Mouse (Mus musculus) adrenal gland, postnatal 4 days (tissue): ENCODE data around the gene Txnrd2. TPM values are rescaled to one million over a fixed set of nuclear protein-coding genes. Genes with fewer than 3 reads are reported as not detected.
A peak's percentile ranks its signal among the peaks of the same experiment; 100 is the strongest.

ENCODE experiments used
- DNase-seq, 2 experiments: peaks; one replicate each; pipeline ENCODE4 v3.0.0; 2021 to 2022; ENCODE audit warnings: low spot score in 2 of 2, mixed read lengths in 2 of 2
- total RNA-seq, 2 experiments: library from RNA; stranded (reverse); gene quantifications; 2 replicates each; pipeline ENCODE4 v1.2.3; 2021

Gene Txnrd2
- total RNA-seq, 2 experiments from 2014 or later = 60.2 to 67.6 TPM

DNA sequence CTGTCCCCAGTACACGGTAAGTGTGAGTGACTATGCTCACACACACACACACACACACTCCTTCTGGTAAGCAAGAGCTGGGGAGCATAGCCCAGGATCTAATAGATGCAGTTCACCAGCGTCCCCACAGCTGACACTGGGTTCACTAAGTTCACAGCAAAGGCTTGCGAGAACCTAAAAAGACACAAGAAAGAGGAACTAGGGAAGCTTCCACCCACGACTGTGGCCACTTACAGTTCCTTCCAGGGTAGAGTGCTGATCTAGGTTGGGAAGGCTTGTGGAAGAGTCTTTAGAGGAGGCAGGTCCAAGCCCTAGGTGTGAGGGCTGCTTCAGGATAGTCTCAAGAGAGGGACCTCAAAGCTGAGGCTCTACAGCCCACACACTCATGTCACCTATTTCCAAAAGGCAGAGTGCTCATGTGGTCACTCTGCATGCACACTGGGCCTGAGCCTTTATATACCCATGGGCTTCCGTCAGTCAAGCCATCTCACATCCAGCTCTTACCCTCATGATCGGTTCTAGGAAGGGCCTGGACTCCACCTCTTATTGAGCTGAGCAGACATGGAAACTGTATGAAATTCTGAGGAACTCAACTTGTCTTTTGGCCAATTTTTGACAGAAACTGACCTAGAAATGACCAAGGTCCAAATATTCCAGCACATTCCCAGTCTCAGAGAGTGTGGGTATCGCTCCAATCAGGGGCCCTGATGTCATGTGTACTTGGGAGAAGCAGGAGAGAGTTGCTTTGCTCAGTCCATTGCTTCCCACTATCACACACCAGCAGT is 13.0 kb upstream of the Txnrd2 start:
- no peak for DNase-seq

DNA sequence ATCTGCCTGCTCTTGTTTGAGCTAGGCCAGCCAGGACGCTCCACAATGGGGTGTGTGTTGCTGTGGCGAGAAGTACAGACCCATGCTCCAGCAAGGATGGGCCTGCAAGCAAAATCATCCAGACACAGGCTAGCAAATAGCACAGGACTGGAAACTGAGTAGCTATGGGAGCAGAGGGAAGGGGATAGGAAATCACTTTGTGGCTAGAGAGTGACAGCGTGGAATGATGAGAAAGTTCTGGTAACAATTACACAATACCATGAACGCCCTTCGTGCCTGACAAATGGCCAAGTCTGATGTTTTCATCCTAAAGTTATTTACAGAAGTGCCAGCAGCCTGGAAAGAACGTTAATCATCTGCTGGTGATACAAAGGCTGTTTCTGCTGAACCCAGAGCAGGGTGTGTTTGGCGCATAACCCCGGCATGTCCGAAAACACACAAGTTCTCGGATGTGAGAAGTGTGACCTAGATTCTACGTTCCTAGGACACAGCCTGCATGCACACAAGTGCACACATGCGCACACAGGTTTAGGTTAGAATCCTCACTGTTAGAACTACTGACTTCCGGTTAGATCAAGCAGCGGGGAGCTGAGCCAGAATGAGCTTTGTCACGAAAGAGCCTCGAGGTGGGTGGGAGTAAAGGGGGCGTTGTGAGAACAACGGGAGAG is 10.0 kb upstream of the Txnrd2 start:
- DNase-seq = no peak

DNA sequence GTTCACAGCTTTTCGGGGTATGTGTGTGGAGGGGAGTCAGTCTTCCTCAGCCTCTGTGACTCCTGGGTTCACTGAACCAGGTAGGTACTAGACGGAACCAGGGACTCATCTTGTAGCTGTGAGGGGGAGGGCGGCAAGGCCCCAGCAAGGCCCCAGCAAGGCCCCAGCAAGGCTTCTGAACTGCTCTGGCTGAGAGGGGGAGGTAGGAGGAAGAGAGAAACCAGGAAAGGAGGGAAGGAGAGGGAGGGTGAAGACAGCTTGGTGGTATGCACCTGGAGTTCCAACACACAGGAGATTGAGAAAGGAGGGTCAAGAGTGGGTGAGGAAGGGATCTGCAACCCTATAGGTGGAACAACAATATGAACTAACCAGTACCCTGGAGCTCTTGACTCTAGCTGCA is 9.3 kb upstream of the Txnrd2 start:
- DNase-seq = no peak

DNA sequence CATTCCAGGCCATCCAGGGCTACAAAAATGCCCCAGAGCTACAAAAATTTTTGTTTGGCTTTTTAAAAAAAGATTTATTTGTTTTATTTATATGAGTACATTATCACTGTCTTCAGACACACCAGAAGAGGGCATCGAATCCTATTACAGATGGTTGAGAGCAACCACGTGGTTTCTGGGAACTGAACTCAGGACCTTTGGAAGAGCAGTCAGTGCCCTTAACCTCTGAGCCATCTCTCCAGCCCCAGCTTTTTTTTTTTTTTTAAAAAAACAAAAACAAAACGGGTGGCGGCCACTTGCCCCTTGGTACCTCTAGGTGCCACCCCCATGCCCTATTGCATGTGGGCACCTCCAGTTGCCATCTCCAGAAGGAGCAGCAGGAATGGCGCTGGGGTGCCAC is 8.7 kb upstream of the Txnrd2 start:
- no peak for DNase-seq

DNA sequence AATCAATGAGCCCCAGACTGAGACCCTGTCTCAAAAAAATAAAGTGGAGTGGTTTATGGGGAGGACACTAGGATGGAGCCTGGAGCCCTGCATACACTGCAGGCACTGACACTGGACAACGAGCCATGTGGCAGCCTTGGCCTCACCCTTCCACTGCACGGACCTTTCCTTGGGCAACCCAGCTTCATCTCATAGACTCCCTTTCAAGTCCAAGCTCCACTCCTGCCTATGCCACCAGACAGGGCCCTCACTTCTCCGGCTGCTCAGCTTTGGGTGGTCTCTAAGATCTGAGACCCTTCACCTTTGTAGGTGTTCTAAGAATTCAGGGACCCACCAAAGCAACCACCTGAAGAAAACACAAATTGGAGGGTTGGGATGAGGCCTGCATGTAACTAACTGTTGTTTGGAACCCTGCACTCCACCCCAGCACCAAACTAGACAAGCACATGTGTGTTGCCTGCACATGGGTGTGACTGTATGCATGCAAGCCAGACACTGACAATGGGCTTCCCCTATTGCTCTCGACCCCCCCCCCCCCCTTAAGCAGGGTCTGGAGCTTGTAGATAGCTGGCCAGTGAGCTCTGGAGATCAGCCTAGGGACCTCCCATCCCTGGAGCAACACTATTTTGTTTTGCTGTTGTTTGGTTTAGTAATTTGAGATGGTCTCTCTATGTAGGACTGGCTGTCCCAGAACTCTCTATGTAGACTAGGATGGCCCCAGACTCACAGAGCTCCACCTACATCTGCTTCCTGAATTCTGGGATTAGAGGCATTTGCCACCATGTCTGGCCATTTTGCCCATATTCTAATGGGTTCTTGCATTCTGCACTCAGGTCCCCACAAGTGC is 7.2 kb upstream of the Txnrd2 start:
- DNase-seq = no peak

DNA sequence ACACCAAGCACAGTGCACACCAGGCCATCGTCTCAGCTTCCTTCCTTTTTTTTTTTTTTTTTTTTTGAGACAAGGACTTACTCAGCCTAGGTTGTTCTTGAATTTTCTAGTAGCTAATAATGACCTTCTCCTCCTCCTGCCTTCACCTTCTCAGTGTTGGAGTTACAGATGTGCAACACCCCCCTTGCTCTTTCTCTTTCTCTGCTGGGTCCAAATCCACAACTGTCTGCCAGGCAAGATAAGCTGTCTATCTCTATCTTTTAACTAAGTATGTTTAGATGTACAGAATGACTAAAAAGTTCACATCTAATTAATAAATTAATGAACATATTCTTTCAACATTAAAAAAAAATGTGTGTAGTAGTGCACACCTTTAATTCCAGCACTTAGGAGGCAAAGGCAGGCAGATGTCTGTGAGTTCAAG is 6.6 kb upstream of the Txnrd2 start:
- no peak for DNase-seq

DNA sequence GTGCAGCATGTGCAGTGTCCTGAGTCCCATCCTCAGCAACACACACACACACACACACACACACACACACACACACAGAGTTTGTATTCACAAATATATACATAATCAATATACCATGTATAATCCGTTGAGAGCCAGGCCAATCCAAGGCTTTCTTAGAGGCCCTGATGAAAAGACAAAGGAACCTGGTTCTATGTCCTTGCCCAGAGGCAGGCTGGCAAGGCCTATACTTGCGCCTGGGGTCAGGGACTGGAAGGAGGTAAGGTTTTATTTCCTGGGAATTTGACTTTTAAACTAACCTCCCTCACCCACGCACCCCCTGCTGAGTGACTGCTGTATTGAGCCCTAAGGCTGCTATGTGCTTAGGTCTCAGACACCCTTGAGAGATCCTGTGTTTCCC is 5.6 kb upstream of the Txnrd2 start:
- DNase-seq = no peak

DNA sequence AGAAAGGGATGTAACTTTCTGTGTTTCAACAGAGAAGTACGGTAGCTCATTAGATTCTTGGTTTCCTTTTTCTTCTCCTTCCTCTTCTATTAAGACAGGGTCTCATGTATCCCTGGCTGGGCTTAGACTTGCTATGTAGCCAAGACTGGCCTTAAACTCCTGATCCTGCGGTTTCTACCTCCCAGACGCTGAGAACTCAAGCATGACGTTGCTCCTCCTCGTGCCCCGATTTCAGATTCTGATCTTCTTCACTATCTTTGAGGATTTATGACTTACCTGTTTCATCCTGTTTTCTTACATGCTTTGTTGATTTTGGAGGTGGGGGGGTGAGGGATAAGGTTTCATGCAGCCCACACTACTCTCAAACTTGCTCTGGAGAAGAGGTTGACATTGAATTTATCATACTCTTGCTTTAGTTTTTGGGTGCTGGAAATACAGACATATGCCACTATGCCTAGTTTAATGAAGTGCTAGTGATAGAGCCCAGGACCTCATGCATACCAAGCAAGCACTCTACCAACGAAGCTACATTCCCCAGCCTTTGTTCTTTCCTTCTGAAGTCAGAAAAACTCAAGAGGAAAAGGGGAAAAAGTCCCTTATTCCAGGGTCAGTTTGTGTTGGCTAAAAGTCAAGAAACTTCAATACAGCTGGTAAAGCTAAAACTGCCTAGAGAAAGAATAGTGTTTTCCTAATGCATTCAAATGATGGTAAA is 2.8 kb upstream of the Txnrd2 start:
- no peak for DNase-seq

DNA sequence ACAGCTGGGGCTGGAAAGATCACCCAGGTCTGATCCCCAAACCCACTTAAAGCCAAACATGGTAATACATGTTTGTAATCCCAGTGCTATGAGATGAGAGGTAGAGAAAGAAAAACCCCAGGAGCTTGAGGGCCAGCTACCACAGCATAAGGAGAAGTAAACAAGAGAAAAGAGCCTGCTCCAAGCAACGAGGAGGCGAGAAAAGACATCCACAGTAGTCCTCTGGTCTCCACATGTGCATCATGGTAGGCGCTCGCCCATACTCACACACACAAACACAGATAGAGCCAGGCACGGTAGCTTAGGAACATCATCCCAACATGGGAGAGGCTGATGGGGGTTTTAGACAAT is 2.3 kb upstream of the Txnrd2 start:
- DNase-seq = no peak

DNA sequence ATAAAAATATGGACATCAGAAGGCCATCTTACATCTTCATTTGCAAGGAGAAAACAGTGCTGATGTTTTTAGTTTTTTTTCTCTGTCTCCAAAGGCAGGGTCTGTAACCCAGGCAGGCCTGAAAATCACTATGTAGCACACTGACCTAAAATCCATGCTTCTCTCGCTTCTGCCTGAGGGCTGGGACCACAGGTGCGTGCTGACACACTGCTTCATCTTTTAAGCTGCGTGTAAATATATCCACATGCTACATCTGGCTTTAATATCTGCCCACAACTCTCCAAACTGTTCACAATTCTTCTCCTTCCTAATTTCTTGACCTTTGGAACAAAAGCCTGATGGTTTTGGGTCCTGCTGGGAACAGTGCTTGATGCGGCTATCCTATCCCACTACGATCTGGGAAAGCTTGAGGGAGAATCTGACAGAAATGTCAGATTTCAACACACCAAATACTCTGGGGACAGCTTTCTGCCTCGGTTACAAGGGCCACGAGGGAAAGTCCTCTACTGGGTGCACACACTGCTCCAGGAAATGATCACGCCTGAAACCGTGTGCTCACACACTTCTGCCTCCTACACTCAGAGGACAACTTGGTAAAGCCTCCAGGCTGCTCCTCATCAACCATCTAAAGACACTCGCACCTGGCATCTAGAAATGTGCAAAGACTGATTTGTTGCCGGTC is 1.7 kb upstream of the Txnrd2 start:
- DNase-seq = no peak

DNA sequence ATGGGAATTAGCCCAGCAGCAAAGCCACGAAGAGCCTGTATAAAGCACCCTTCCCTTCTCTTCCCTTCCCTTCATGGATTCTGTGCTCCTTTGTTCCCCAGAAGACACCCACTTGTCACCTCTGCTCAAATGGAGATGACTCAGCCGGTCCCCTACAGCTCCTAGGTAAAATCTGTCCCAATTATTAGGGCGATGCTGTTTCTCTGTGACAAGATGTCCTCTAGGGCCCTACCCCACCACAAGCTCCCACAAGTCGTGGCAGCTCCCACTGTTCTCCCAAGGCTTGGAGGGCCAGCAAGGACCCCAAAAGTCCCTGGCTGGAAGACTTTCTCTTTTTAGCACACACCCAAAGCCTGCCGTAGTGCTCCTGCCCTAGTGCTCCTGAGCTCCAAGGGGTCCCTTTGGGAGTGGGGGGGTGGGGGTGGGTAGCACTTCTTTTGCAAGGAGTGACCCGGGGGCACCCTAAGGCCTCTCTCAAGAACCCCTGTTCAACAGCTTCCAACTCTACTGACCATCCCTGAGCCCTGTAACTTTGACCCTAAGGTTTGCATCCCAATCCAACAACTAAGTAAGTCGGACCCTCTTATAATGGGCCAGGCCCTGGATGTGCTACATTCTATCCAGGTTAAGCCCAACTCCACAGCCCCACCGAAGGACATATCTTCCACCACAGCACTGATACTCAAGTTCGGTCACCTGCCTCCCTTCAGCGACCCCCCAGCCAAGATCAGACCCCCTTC is 539 bp upstream of the Txnrd2 start:
- no peak for DNase-seq

DNA sequence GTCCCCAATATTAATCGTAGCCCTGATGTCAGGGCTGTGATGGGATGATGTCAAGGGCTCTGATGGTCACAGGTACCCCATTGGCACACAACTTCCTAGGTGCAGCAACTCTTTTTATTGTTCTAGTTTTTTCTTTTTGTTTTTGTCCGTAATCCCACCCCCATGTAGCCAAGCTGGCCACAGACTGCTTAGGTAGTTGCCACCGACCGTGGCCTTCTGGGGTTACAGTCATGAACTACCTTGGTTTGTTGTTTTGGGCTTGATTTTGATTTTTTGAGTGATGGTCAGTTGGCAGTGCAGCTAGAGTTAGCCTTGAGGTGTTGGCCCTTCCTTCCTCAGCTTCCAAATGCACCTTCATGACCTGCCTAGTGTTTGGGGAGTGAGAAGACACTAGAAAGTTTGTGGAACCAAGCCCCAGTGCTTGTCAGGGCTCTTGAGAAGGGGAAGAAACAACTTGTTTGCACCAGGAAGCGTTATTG is 657 bp downstream of the Txnrd2 start, which contains the start of gene Comt:
Gene Comt (minus strand): TSS at position 51 of the 479 bp plus-strand sequence.
- DNase-seq = no peak

DNA sequence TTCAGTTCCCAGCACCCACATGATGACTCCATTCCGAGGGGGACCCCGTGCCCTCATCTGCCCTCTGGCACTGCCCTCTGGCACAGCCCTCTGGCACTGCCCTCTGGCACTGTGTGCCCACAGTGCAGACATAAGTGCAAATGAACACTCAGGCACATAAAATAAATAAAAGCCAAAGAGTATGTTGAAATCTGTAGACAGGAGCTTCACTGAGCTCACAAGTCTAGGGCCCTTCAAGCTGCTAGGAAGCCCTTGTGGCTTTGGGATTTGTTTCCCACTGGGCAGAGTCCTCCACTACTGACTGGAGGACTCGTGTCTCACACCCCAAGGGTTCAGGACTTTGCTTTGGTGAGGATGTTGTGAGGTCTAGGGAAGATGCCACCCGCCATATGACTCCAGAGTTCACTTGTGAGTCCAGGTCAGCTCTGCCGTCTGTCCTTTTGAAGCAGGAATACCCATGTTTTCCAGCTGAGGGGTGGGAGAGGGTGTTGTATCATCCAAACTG is 1.9 kb downstream of the Txnrd2 start:
- DNase-seq = no peak

DNA sequence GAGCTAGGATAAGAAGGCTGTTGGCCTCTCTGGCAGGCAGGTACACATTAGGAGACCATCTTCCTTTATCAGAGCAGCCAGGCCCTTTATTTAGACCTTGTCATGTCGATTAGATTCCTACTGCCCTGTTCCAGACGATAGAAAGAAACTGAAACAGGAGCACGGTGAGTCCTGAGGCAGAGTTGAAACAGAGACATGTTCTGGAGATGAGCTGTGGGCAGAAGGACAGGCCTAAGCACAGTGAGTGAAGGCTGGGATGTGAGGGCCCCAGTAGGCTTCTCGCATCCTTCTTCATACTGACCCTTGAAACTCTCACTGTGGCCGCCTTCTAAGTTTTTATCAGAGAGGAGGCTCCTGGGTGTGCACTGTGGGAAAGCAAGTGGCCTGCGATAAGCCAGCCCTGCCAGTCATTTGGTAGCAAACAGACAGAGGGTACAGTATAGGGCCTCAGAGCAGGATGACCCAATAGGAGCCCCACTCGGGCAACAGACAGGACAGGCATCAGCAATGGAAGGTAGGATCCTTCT is 2.4 kb downstream of the Txnrd2 start:
- DNase-seq = no peak

DNA sequence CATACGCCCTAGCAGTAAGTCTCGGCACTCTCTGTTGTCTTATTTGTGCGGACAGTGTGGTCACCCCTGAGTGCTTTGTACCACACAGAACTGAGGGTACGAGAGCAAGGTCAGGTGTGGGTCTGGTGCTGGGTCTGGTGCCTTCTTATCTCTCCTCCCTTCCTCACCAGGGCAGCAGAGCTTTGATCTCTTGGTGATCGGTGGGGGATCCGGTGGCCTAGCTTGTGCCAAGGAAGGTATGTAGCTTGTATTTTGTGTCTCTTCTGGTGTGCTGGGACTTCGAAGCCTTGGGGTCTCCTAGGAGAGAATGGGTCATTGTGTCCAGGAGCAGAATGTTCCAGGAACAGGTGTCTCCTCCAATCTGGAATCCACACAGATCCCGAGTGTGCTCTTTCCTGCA is 3.5 kb downstream of the Txnrd2 start:
- no peak for DNase-seq

DNA sequence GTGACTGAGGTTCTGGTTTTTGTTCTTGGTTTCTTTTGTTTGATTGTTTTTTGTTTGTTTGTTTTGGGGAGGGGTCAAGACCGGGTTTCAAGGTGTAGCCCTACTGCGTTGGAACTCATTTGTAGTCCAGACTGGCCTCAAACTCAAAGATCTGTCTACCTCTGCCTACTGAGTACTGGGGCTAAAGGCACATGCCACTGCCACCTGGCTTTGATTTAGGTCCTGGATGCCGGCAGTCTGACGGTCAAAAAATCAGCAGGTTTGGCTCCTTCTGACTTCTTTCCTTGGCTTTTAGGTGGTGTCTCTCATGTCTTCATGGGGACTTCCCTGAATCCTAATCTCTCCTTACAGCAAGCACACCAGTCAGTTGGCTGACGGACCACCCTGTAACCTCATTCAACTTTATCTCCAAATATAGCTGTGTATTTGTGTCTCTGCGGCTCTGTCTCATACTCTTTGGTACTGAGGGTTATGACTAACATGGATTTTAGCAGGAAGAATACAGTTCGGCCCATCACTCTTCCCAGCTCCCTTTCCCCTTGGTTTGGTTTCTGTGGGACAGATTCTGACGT is 4.5 kb downstream of the Txnrd2 start:
- no peak for DNase-seq

DNA sequence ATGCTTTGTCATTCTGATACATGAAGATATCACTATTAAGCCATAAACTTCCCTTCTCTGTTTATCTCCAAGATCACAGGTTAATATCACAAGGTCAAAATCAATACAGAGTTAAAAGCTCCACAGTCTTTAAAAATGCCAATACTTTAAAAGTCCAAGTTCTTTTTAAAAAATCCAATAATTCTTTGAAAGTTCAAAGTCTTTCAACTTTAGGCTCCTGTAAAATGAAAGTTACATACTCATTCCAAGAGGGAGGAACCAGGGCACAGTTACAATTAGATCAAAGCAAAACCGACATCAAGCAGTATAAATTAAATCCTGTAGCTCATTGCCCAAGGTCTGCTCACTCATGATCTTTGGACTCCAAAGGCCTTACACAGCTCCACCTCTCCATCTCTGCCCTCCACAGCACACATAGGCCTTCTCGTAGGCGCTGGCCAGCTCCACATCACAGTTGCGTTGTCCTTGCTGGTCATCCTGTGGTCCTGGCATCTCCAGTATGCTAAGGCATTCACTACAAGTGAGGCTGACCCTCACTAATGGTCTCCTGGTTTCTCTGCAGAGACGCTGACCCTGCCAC is 7.2 kb downstream of the Txnrd2 start:
- DNase-seq = no peak

DNA sequence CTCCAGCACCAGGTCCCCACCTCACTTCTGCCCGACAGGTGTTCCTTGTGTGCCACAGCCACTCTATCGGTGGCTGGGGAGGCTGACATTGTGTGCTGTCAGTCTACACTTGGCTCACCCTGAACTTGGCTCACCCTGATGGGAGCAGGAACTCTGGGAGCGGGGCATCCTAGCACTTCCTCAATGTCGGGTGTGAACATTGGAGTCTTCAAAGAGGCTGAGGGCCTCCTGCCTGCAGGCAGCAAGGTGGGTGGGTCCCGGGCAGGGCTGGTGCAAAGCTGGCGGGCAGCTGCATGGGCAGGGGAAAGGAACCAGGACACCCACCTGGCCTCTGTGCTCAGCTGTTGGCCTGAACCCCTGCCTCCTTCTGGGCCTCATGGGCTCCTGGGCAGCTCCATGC is 9.9 kb downstream of the Txnrd2 start:
- DNase-seq = no peak

DNA sequence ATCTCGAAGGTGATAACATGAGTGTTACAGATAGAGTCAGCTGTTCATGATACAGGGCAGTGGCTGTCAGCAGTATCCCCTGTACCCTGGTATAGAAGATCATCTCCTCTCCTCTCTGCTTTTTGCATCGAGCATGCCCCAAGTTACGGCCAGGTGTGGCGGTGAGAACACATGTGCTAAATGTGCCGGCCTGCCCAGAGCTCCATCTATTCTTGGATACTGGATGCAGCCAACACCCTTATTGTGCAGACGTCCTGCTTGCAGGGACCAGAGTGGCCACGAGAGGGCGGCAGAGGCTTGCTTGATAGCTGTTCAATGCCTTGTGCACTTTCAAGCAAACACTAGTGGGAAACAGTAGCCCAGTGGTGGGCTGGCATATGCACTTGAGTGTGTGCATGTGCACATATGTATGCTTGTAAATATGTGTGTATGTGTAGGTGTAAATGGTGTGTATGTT is 17.2 kb downstream of the Txnrd2 start:
- DNase-seq = peak; percentile 86 to 90
